Mouse (Mus musculus) MEL (cell line): ENCODE data around the gene Rxfp2. TPM values are rescaled to one million over a fixed set of nuclear protein-coding genes. Genes with fewer than 3 reads are reported as not detected.

Experiments
- DNase-seq: peaks from one replicate; pipeline ENCODE4 v3.0.0; 2011; ENCODE audit warnings: low read depth, low spot score
- H3K27ac ChIP-seq: 2 replicates; pipeline ENCODE4 v1.5.1; 2012; ENCODE audit warnings: low read depth, mild to moderate bottlenecking, control low read depth, low read length, moderate library complexity; ENCODE audit not compliant: control insufficient read depth
- H3K27me3 ChIP-seq, 2 experiments: fragments of 150-350 bp in 1 of 2; sonication (generic) in 1 of 2; 2 replicates each; pipeline ENCODE4 v1.6.1; 2012; ENCODE audit warnings: low read length in 2 of 2, mild to moderate bottlenecking in 2 of 2, improper control_type of control experiment in 1 of 2, moderate library complexity in 1 of 2; ENCODE audit not compliant: insufficient read depth in 2 of 2, control insufficient read depth in 1 of 2
- H3K36me3 ChIP-seq, 2 experiments: 2 replicates each; pipeline ENCODE4 v1.6.1; 2012 to 2014; ENCODE audit warnings: low read length in 2 of 2, improper control_type of control experiment in 1 of 2, inconsistent platforms in 1 of 2, mild to moderate bottlenecking in 1 of 2; ENCODE audit not compliant: insufficient read depth in 2 of 2, control insufficient read depth in 1 of 2
- H3K4me1 ChIP-seq, 2 experiments: fragments of 150-350 bp in 1 of 2; sonication (generic) in 1 of 2; 2 replicates each; pipeline ENCODE4 v1.6.1; 2012; ENCODE audit warnings: low read length in 2 of 2, improper control_type of control experiment in 1 of 2, mild to moderate bottlenecking in 1 of 2; ENCODE audit not compliant: insufficient read depth in 2 of 2, control insufficient read depth in 1 of 2
- H3K4me3 ChIP-seq, 2 experiments: fragments of 150-350 bp in 1 of 2; sonication (generic) in 1 of 2; 2 replicates each; pipeline ENCODE4 v1.5.1; 2012; ENCODE audit warnings: low read depth in 2 of 2, low read length in 2 of 2, mild to moderate bottlenecking in 2 of 2, moderate library complexity in 2 of 2, control low read depth in 1 of 2, improper control_type of control experiment in 1 of 2; ENCODE audit not compliant: control insufficient read depth in 1 of 2, insufficient read depth in 1 of 2
- H3K79me2 ChIP-seq: 2 replicates; pipeline ENCODE4 v1.6.1; 2012; ENCODE audit warnings: mild to moderate bottlenecking, low read length, moderate library complexity; ENCODE audit not compliant: control insufficient read depth, poor library complexity, insufficient read depth
- H3K9ac ChIP-seq: 2 replicates; pipeline ENCODE4 v1.6.1; 2012; ENCODE audit warnings: low read depth, mild to moderate bottlenecking, control low read depth, low read length, moderate library complexity; ENCODE audit not compliant: control insufficient read depth, poor library complexity, severe bottlenecking
- H3K9me3 ChIP-seq: fragments of 150-350 bp; sonication (generic); replicated peaks from 2 replicates; pipeline ENCODE4 v1.6.1; 2012; ENCODE audit warnings: mild to moderate bottlenecking, low read length, improper control_type of control experiment, moderate library complexity; ENCODE audit not compliant: insufficient read depth
- BHLHE40 ChIP-seq: IDR thresholded peaks from 2 replicates; pipeline ENCODE4 v1.6.1; 2012; ENCODE audit warnings: low read depth, mild to moderate bottlenecking, inconsistent platforms, low read length, improper control_type of control experiment, borderline replicate concordance
- CHD1 ChIP-seq: IDR thresholded peaks from 2 replicates; pipeline ENCODE4 v1.6.1; 2012; ENCODE audit warnings: low read depth, mild to moderate bottlenecking, inconsistent platforms, low read length, improper control_type of control experiment
- CTCF ChIP-seq, 3 experiments: IDR thresholded peaks in 2 of 3; conservative IDR thresholded peaks in 1 of 3; 2 replicates each; pipeline ENCODE4 v1.5.1; 2011 to 2012; ENCODE audit warnings: low read length in 3 of 3, low read depth in 2 of 3, mild to moderate bottlenecking in 2 of 3, improper control_type of control experiment in 1 of 3, inconsistent platforms in 1 of 3, mixed read lengths in 1 of 3, moderate library complexity in 1 of 3; ENCODE audit not compliant: control insufficient read depth in 1 of 3, insufficient read depth in 1 of 3, poor library complexity in 1 of 3, severe bottlenecking in 1 of 3
- ELF1 ChIP-seq: IDR thresholded peaks from 2 replicates; pipeline ENCODE4 v1.6.1; 2014; ENCODE audit warnings: low read depth, mild to moderate bottlenecking, inconsistent platforms, low read length, improper control_type of control experiment, moderate library complexity
- ETS1 ChIP-seq: IDR thresholded peaks from 2 replicates; pipeline ENCODE4 v1.6.1; 2012; ENCODE audit warnings: low read depth, mild to moderate bottlenecking, inconsistent platforms, low read length, improper control_type of control experiment, moderate library complexity
- HCFC1 ChIP-seq: IDR thresholded peaks from 2 replicates; pipeline ENCODE4 v1.6.1; 2012; ENCODE audit warnings: low read depth, mild to moderate bottlenecking, inconsistent platforms, low read length, improper control_type of control experiment, moderate library complexity
- JUND ChIP-seq: IDR thresholded peaks from 2 replicates; pipeline ENCODE4 v1.6.1; 2011; ENCODE audit warnings: low read depth, mild to moderate bottlenecking, improper control_type of control experiment, low read length
- KAT2A ChIP-seq: conservative IDR thresholded peaks from 2 replicates; pipeline ENCODE4 v1.6.1; 2012; ENCODE audit warnings: low read depth, low read length, improper control_type of control experiment, inconsistent platforms
- MAX ChIP-seq: IDR thresholded peaks from 2 replicates; pipeline ENCODE4 v1.6.1; 2011; ENCODE audit warnings: low read length, improper control_type of control experiment
- MAZ ChIP-seq: IDR thresholded peaks from 2 replicates; pipeline ENCODE4 v1.6.1; 2012; ENCODE audit warnings: low read depth, mild to moderate bottlenecking, inconsistent platforms, low read length, improper control_type of control experiment
- MYB ChIP-seq: IDR thresholded peaks from 2 replicates; pipeline ENCODE4 v1.6.1; 2011; ENCODE audit warnings: mild to moderate bottlenecking, low read depth, low read length, improper control_type of control experiment
- NELFE ChIP-seq: IDR thresholded peaks from 2 replicates; pipeline ENCODE4 v1.6.1; 2011; ENCODE audit warnings: low read depth, low read length, improper control_type of control experiment
- POLR2A ChIP-seq, 2 experiments: IDR thresholded peaks; 2 replicates each; pipeline ENCODE4 v1.6.1; 2011 to 2012; ENCODE audit warnings: low read length in 2 of 2, mild to moderate bottlenecking in 2 of 2, control low read depth in 1 of 2, improper control_type of control experiment in 1 of 2, low read depth in 1 of 2, moderate library complexity in 1 of 2; ENCODE audit not compliant: control insufficient read depth in 1 of 2, insufficient read depth in 1 of 2, poor library complexity in 1 of 2
- POLR2AphosphoS2 ChIP-seq: IDR thresholded peaks from 2 replicates; pipeline ENCODE4 v1.6.1; 2011; ENCODE audit warnings: low read length, improper control_type of control experiment
- POLR2AphosphoS5 ChIP-seq: IDR thresholded peaks from 2 replicates; pipeline ENCODE4 v1.6.1; 2012; ENCODE audit warnings: low read depth, borderline replicate concordance, mild to moderate bottlenecking, inconsistent platforms, low read length, moderate library complexity, mixed read lengths
- RAD21 ChIP-seq: IDR thresholded peaks from 2 replicates; pipeline ENCODE4 v1.6.1; 2011; ENCODE audit warnings: mild to moderate bottlenecking, low read depth, low read length, improper control_type of control experiment
- RCOR1 ChIP-seq: IDR thresholded peaks from 2 replicates; pipeline ENCODE4 v1.6.1; 2012; ENCODE audit warnings: low read depth, mild to moderate bottlenecking, inconsistent platforms, low read length, improper control_type of control experiment
- SMC3 ChIP-seq: IDR thresholded peaks from 2 replicates; pipeline ENCODE4 v1.6.1; 2011; ENCODE audit warnings: low read depth, low read length, improper control_type of control experiment
- TBP ChIP-seq: IDR thresholded peaks from 2 replicates; pipeline ENCODE4 v1.8.0; 2011; ENCODE audit warnings: low read depth, low read length, improper control_type of control experiment
- USF1 ChIP-seq: IDR thresholded peaks from 2 replicates; pipeline ENCODE4 v1.6.1; 2014; ENCODE audit warnings: low read depth, mild to moderate bottlenecking, inconsistent platforms, low read length, improper control_type of control experiment, moderate library complexity
- USF2 ChIP-seq, 2 experiments: IDR thresholded peaks; 2 replicates each; pipeline ENCODE4 v1.6.1; 2011 to 2012; ENCODE audit warnings: improper control_type of control experiment in 2 of 2, low read length in 2 of 2, borderline replicate concordance in 1 of 2, inconsistent platforms in 1 of 2, low read depth in 1 of 2, mild to moderate bottlenecking in 1 of 2; ENCODE audit not compliant: insufficient read depth in 1 of 2
- ZC3H11A ChIP-seq: IDR thresholded peaks from 2 replicates; pipeline ENCODE4 v1.6.1; 2012; ENCODE audit warnings: low read depth, mild to moderate bottlenecking, inconsistent platforms, low read length, improper control_type of control experiment
- polyA plus RNA-seq, 2 experiments: library from polyadenylated mRNA; stranded (reverse) in 1 of 2; unstranded in 1 of 2; fragments of >175 nt in 1 of 2; fragments of >200 nt in 1 of 2; gene quantifications; 2 replicates each; pipeline versions ENCODE4 v1.2.1 to v1.2.4; 2012; ENCODE audit warnings: low replicate concordance in 2 of 2, low read depth in 1 of 2; ENCODE audit not compliant: insufficient read length in 2 of 2, insufficient read depth in 1 of 2, missing spikeins in 1 of 2
- total RNA-seq: library from RNA; depleted of rRNA; stranded (reverse); fragments of 300-350 nt; gene quantifications from 2 replicates; pipeline ENCODE4 v1.2.3, GENCODE M21; 2012

Gene Rxfp2
- total and polyA plus RNA-seq, 3 experiments = not detected

DNA sequence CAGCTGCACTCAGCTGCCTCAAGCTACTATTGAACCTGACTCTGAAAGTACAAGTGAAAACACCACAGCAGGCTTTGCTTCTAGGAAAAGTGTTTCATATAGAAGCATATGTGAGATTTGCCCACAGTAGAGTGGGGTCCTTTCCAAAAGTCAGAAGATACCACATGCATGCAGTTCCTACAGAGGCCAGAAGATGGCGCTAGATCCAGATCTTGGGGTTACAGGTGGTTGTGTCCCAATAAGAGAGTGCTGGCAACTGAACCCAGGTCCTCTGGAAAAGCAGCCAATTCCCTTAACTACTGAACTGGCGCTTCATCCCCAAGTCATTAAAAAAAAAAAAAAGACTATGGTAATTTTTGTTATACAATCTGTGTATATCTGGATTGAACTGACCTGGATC lies 5.7 kb downstream of the Rxfp2 start:
- DNase-seq = peak; percentile 14
- Histone ChIP-seq H3K27ac (no peak overlapping the region), H3K4me3 (no peak overlapping the region), H3K27me3 (no peaks in the 10 kb centered on the region), H3K9ac (no peak overlapping the region), H3K9me3 (no peaks in the 10 kb centered on the region), H3K36me3 (no peaks in the 10 kb centered on the region)
- peak; percentile 7; the same call in 1 of the 2 replicates for TF ChIP-seq RAD21
- 0 out of 2 replicates have a peak, but pooled peaks have one; percentile 25 for TF ChIP-seq SMC3
- no peak for TF ChIP-seq HCFC1
- peak; percentile 3; the same call in 1 of the 2 replicates for TF ChIP-seq ZC3H11A
- no peak for TF ChIP-seq MAZ
- peak; percentile 26 to 61 (median 49); a peak in 5 of 6 replicates for TF ChIP-seq CTCF (IDR thresholded peaks at IDR 0.05 in 2 of 3, conservative IDR thresholded peaks at IDR 0.05 in 1 of 3; ENCODE audit: control insufficient read depth in 1 of 3, insufficient read depth in 1 of 3, low read depth in 2 of 3, low read length in 3 of 3, poor library complexity in 1 of 3, severe bottlenecking in 1 of 3)
- TF ChIP-seq, all 39 proteins: peak for 4
- no peaks in the 10 kb centered on the region for H3K4me1 ChIP-seq
- no peaks in the 10 kb centered on the region for H3K79me2 ChIP-seq

- Histone ChIP-seq H3K79me2 (no peaks in the 10 kb centered on the region), H3K27me3 (no peaks in the 10 kb centered on the region), H3K36me3 (no peaks in the 10 kb centered on the region), H3K9ac (no peak overlapping the region), H3K4me1 (no peaks in the 10 kb centered on the region), H3K9me3 (no peaks in the 10 kb centered on the region), H3K27ac (no peak overlapping the region), H3K4me3 (no peak overlapping the region)
- DNase-seq = no peak
- TF ChIP-seq POLR2A (IDR thresholded peaks at IDR 0.05; ENCODE audit: control insufficient read depth in 1 of 2, insufficient read depth in 1 of 2, low read depth in 1 of 2, low read length in 2 of 2, poor library complexity in 1 of 2) (no peak), JUND (no peak), CHD1 (no peak), ELF1 (no peak), NELFE (no peak), USF2 (IDR thresholded peaks at IDR 0.05; ENCODE audit: borderline replicate concordance in 1 of 2, insufficient read depth in 1 of 2, low read depth in 1 of 2, low read length in 2 of 2) (no peak)
These were observed 6.4 kb downstream of the Rxfp2 start for GRCm38 (mm10) chr5:150024901-150025300.

DNA sequence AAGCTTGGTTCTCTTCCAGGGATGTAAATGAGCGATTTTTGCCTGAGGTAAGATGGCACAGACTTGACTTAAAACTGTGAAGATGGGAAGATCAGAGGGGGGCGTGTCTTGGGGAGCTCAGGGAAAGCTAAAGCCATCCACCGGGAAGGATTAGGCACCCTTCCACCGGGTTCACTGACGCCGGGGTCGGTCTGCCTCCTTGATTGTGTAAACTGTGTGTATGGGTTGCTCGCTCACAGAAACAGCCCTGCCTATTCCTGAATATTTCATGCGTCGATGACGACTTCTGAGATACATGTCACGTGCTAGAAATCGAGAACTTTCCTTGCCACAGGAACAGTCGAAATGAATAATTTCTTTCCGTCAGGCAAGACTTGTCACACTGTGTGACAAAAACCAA lies 6.9 kb downstream of the Rxfp2 start:
- DNase-seq = no peak
- Histone ChIP-seq H3K27me3 (no peaks in the 10 kb centered on the region), H3K36me3 (no peaks in the 10 kb centered on the region), H3K9ac (no peak overlapping the region), H3K4me3 (no peak overlapping the region), H3K9me3 (no peaks in the 10 kb centered on the region), H3K79me2 (no peaks in the 10 kb centered on the region), H3K4me1 (no peaks in the 10 kb centered on the region), H3K27ac (no peak overlapping the region)
- no peak for TF ChIP-seq USF1
- no peak for TF ChIP-seq TBP
- TF ChIP-seq KAT2A = no peak
- TF ChIP-seq ZC3H11A = no peak
- no peak for TF ChIP-seq ETS1
- TF ChIP-seq ELF1 = no peak
- no peak for TF ChIP-seq CHD1
- no peak for TF ChIP-seq POLR2AphosphoS2
- TF ChIP-seq BHLHE40 = no peak
- TF ChIP-seq RCOR1 = no peak
- no peak for TF ChIP-seq MAX
- TF ChIP-seq MYB = no peak
- TF ChIP-seq POLR2AphosphoS5 = no peak
- no peak for TF ChIP-seq MAZ
- TF ChIP-seq POLR2A (IDR thresholded peaks at IDR 0.05; ENCODE audit: control insufficient read depth in 1 of 2, insufficient read depth in 1 of 2, low read depth in 1 of 2, low read length in 2 of 2, poor library complexity in 1 of 2) = no peak
